Mouse (Mus musculus) spleen, adult 2 months (tissue): ENCODE results near the gene Scn4a. TPM values are rescaled to one million over a fixed set of nuclear protein-coding genes. Genes with fewer than 3 reads are reported as not detected.

Experiments
- DNase-seq, 2 experiments: peaks; one replicate each; pipeline versions ENCODE4 v3.0.0 to v3.0.0-alpha.2; 2012 to 2021; ENCODE audit warnings: low spot score in 2 of 2, low read depth in 1 of 2
- H3K27ac ChIP-seq: fragments of 200-500 bp; 2 replicates; pipeline ENCODE4 v1.5.1; 2012; ENCODE audit warnings: low read length, inconsistent platforms; ENCODE audit not compliant: insufficient read depth
- H3K27me3 ChIP-seq: fragments of 200-500 bp; 2 replicates; pipeline ENCODE4 v1.6.1; 2012; ENCODE audit warnings: mild to moderate bottlenecking, moderate library complexity, low read length, inconsistent platforms; ENCODE audit not compliant: control insufficient read depth, insufficient read depth
- H3K36me3 ChIP-seq: fragments of 200-500 bp; 2 replicates; pipeline ENCODE4 v1.6.1; 2012; ENCODE audit warnings: mild to moderate bottlenecking, low read length, inconsistent platforms; ENCODE audit not compliant: control insufficient read depth, insufficient read depth
- H3K4me1 ChIP-seq: fragments of 200-500 bp; 2 replicates; pipeline ENCODE4 v1.6.1; 2011; ENCODE audit warnings: inconsistent platforms; ENCODE audit not compliant: control insufficient read depth, insufficient read depth, insufficient read length
- H3K4me3 ChIP-seq: fragments of 200-500 bp; 2 replicates; pipeline ENCODE4 v1.5.1; 2011; ENCODE audit warnings: mild to moderate bottlenecking, inconsistent platforms; ENCODE audit not compliant: insufficient read depth, insufficient read length; ENCODE audit errors: extremely low read depth
- CTCF ChIP-seq: fragments of 200-500 bp; IDR thresholded peaks from 2 replicates; pipeline ENCODE4 v1.5.1; 2011; ENCODE audit warnings: mild to moderate bottlenecking, inconsistent platforms; ENCODE audit not compliant: insufficient read depth, insufficient read length, insufficient replicate concordance; ENCODE audit errors: extremely low read depth
- POLR2A ChIP-seq: fragments of 200-500 bp; IDR thresholded peaks from 2 replicates; pipeline ENCODE4 v1.6.1; 2011; ENCODE audit warnings: low read depth, low read length, inconsistent platforms
- WGBS: fragments of 180-500 bp; shearing (Covaris S2); methylation state at CpG from one replicate; pipeline ENCODE4 v1.1.7; 2018; 5-methylcytosine and 5-hydroxymethylcytosine counted together
- polyA plus RNA-seq: library from polyadenylated mRNA; depleted of rRNA; stranded (reverse); fragments of >200 nt; gene quantifications from 2 replicates; pipeline ENCODE4 v1.2.3, GENCODE M21; 2012

Gene Scn4a
- polyA plus RNA-seq, 1 experiment: 6.1 TPM

- WGBS: 83% methylated on average over 9 of the region's 9 CpGs
- no peak for DNase-seq
- Histone ChIP-seq H3K4me3 (no peak within 1 kb of the TSS), H3K27me3 (no peaks in the 10 kb centered on the region), H3K27ac (no peak within 1 kb of the TSS), H3K36me3 (no peaks in the 10 kb centered on the region), H3K4me1 (peaks cover 30% of the 10 kb centered on the region)
- TF ChIP-seq POLR2A (no peak), CTCF (no peak)
Measured at GRCm38 (mm10) chr11:106301765-106302164, 51.3 kb downstream of the Scn4a start, which contains the start of gene Gh. Gene Gh, minus strand, starts transcription at chr11:106301865.

- no peak for DNase-seq
- no peaks in the 10 kb centered on the region for H3K27me3 ChIP-seq
- TF ChIP-seq CTCF (no peak), POLR2A (no peak)
- H3K27ac ChIP-seq: no peak overlapping the region
- H3K4me3 ChIP-seq: no peak overlapping the region
- no peaks in the 10 kb centered on the region for H3K4me1 ChIP-seq
- 85% methylated on average over 2 of the region's 2 CpGs for WGBS
- no peaks in the 10 kb centered on the region for H3K36me3 ChIP-seq
Measured at GRCm38 (mm10) chr11:106291861-106292260, 61.2 kb downstream of the Scn4a start.

- no peak overlapping the region for H3K4me3 ChIP-seq
- H3K27ac ChIP-seq: no peak overlapping the region
- DNase-seq: no peak
- no peaks in the 10 kb centered on the region for H3K36me3 ChIP-seq
- no peaks in the 10 kb centered on the region for H3K4me1 ChIP-seq
- H3K27me3 ChIP-seq: no peaks in the 10 kb centered on the region
- TF ChIP-seq CTCF (no peak), POLR2A (no peak)
- 91% methylated on average over 5 of the region's 5 CpGs for WGBS
Measured at GRCm38 (mm10) chr11:106290376-106290775, 62.7 kb downstream of the Scn4a start.

GRCm38 (mm10) chr11:106289369-106289768 lies 63.7 kb downstream of the Scn4a start:
- Histone ChIP-seq H3K4me3 (no peak overlapping the region), H3K27me3 (no peaks in the 10 kb centered on the region), H3K27ac (no peak overlapping the region), H3K36me3 (no peaks in the 10 kb centered on the region), H3K4me1 (no peaks in the 10 kb centered on the region)
- peak in 1 of 2 experiments; percentile 54 for DNase-seq
- 64% methylated on average over 8 of the region's 8 CpGs for WGBS
- TF ChIP-seq POLR2A: no peak
- peak; percentile 32; the same call in 1 of the 2 replicates for TF ChIP-seq CTCF

GRCm38 (mm10) chr11:106286987-106287386 lies 66.1 kb downstream of the Scn4a start:
- 84% methylated on average over 11 of the region's 11 CpGs for WGBS
- no peak for DNase-seq

GRCm38 (mm10) chr11:106286206-106286605 lies 66.9 kb downstream of the Scn4a start:
- no peak for DNase-seq

More at GRCm38 (mm10) chr11:106286987-106287386, 66.1 kb downstream of the Scn4a start:
- Histone ChIP-seq H3K27me3 (no peaks in the 10 kb centered on the region), H3K4me3 (no peak overlapping the region), H3K36me3 (no peaks in the 10 kb centered on the region), H3K27ac (no peak overlapping the region), H3K4me1 (no peaks in the 10 kb centered on the region)
- TF ChIP-seq CTCF (no peak), POLR2A (no peak)

GRCm38 (mm10) chr11:106284126-106284525 lies 69.0 kb downstream of the Scn4a start:
- DNase-seq: no peak
- Histone ChIP-seq H3K4me1 (no peaks in the 10 kb centered on the region), H3K27ac (no peak overlapping the region), H3K4me3 (no peak overlapping the region), H3K27me3 (no peaks in the 10 kb centered on the region), H3K36me3 (no peaks in the 10 kb centered on the region)
- 87% methylated on average over 8 of the region's 8 CpGs for WGBS
- no peak for TF ChIP-seq CTCF
- no peak for TF ChIP-seq POLR2A

More at GRCm38 (mm10) chr11:106286206-106286605, 66.9 kb downstream of the Scn4a start:
- WGBS: 90% methylated on average over 7 of the region's 7 CpGs
- Histone ChIP-seq H3K27ac (no peak overlapping the region), H3K4me3 (no peak overlapping the region), H3K4me1 (no peaks in the 10 kb centered on the region), H3K36me3 (no peaks in the 10 kb centered on the region), H3K27me3 (no peaks in the 10 kb centered on the region)
- no peak for TF ChIP-seq CTCF
- TF ChIP-seq POLR2A: no peak

GRCm38 (mm10) chr11:106283371-106283770 lies 69.7 kb downstream of the Scn4a start:
- no peak overlapping the region for H3K27ac ChIP-seq
- no peak overlapping the region for H3K4me3 ChIP-seq
- no peak for TF ChIP-seq POLR2A
- TF ChIP-seq CTCF: no peak
- no peak for DNase-seq
- 84% methylated on average over 4 of the region's 4 CpGs for WGBS
- no peaks in the 10 kb centered on the region for H3K4me1 ChIP-seq
- no peaks in the 10 kb centered on the region for H3K27me3 ChIP-seq
- H3K36me3 ChIP-seq: no peaks in the 10 kb centered on the region
